Mouse (Mus musculus) cerebellum, adult 2 months (tissue): Measurements from ENCODE around the gene Enox1. TPM values are rescaled to one million over a fixed set of nuclear protein-coding genes. Genes with fewer than 3 reads are reported as not detected.
A peak's percentile ranks its signal among the peaks of the same experiment; 100 is the strongest.

Experiments
- DNase-seq, 2 experiments: peaks; one replicate each; pipeline ENCODE4 v3.0.0; 2021
- H3K27ac ChIP-seq: fragments of 200-500 bp; 2 replicates; pipeline ENCODE4 v1.5.1; 2012; ENCODE audit warnings: low read length, control low read depth, inconsistent platforms; ENCODE audit not compliant: insufficient read depth
- H3K27me3 ChIP-seq: fragments of 200-500 bp; 2 replicates; pipeline ENCODE4 v1.6.1; 2012; ENCODE audit warnings: inconsistent platforms, mild to moderate bottlenecking, low read length, moderate library complexity; ENCODE audit not compliant: control insufficient read depth, insufficient read depth
- H3K4me1 ChIP-seq: fragments of 200-500 bp; 2 replicates; pipeline ENCODE4 v1.6.1; 2011; ENCODE audit warnings: low read length; ENCODE audit not compliant: control insufficient read depth, insufficient read depth
- H3K4me3 ChIP-seq: fragments of 200-500 bp; replicated peaks from 2 replicates; pipeline ENCODE3; 2011; ENCODE audit warnings: mild to moderate bottlenecking, low read depth, low read length, control low read depth; ENCODE audit not compliant: insufficient read depth
- CTCF ChIP-seq: fragments of 200-500 bp; IDR thresholded peaks from 2 replicates; pipeline ENCODE4 v1.5.1; 2011; ENCODE audit warnings: low read depth, mild to moderate bottlenecking, control low read depth, low read length, moderate library complexity, borderline replicate concordance; ENCODE audit not compliant: insufficient read depth
- POLR2A ChIP-seq: fragments of 200-500 bp; IDR thresholded peaks from 2 replicates; pipeline ENCODE4 v1.6.1; 2011; ENCODE audit warnings: low read length, control low read depth, borderline replicate concordance; ENCODE audit not compliant: insufficient read depth
- WGBS: fragments of 180-500 bp; shearing (Covaris S2); methylation state at CpG from one replicate; pipeline ENCODE4 v1.1.7; 2018; 5-methylcytosine and 5-hydroxymethylcytosine counted together
- polyA plus RNA-seq: library from polyadenylated mRNA; depleted of rRNA; stranded (reverse); fragments of >200 nt; gene quantifications from 2 replicates; pipeline ENCODE4 v1.2.3, GENCODE M21; 2012

Gene Enox1
- polyA plus RNA-seq, 1 experiment: 15.2 TPM

GRCm38 (mm10) chr14:77248946-77249345, 92.4 kb downstream of the Enox1 start:
- Histone ChIP-seq H3K27ac (no peak overlapping the region), H3K4me3 (no peak overlapping the region), H3K4me1 (peaks cover 5% of the 10 kb centered on the region), H3K27me3 (no peaks in the 10 kb centered on the region)
- 96% methylated on average over 7 of the region's 7 CpGs for WGBS
- TF ChIP-seq CTCF (no peak), POLR2A (no peak)
- DNase-seq: no peak

- H3K27ac ChIP-seq: no peak overlapping the region
- H3K27me3 ChIP-seq: no peaks in the 10 kb centered on the region
- 20% methylated on average over 2 of the region's 2 CpGs for WGBS
- H3K4me3 ChIP-seq: no peak overlapping the region
- TF ChIP-seq POLR2A (no peak), CTCF (no peak)
- peak; percentile 49 to 67 for DNase-seq
- peaks cover 10% of the 10 kb centered on the region for H3K4me1 ChIP-seq
These were observed 94.2 kb downstream of the Enox1 start for GRCm38 (mm10) chr14:77250652-77251238.

- TF ChIP-seq POLR2A (no peak), CTCF (no peak)
- peaks cover 40% of the 10 kb centered on the region for H3K4me1 ChIP-seq
- WGBS: 92% methylated on average over 3 of the region's 3 CpGs
- no peak for DNase-seq
- no peak overlapping the region for H3K4me3 ChIP-seq
- H3K27me3 ChIP-seq: no peaks in the 10 kb centered on the region
- H3K27ac ChIP-seq: no peak overlapping the region
These were observed 98.6 kb downstream of the Enox1 start for GRCm38 (mm10) chr14:77255201-77255600.

GRCm38 (mm10) chr14:77255711-77256110, 99.1 kb downstream of the Enox1 start:
- DNase-seq: peak in 1 of 2 experiments; percentile 22
- TF ChIP-seq POLR2A (no peak), CTCF (no peak)
- H3K4me3 ChIP-seq: no peak overlapping the region
- no peak overlapping the region for H3K27ac ChIP-seq
- H3K27me3 ChIP-seq: no peaks in the 10 kb centered on the region
- peaks cover 36% of the 10 kb centered on the region for H3K4me1 ChIP-seq
- WGBS: 80% methylated on average over 6 of the region's 6 CpGs

- Histone ChIP-seq H3K4me3 (no peak overlapping the region), H3K27ac (peak overlapping the region; percentile 51; the same call in 1 of the 2 replicates), H3K4me1 (peaks cover 35% of the 10 kb centered on the region), H3K27me3 (no peaks in the 10 kb centered on the region)
- no peak for TF ChIP-seq CTCF
- no peak for TF ChIP-seq POLR2A
- WGBS: 7% methylated on average over 2 of the region's 2 CpGs
- peak; percentile 77 to 92 for DNase-seq
These were observed 100.4 kb downstream of the Enox1 start for GRCm38 (mm10) chr14:77256943-77257342.

GRCm38 (mm10) chr14:77257461-77257860, 100.9 kb downstream of the Enox1 start:
- DNase-seq: peak; percentile 20 to 25
- 88% methylated on average over 1 of the region's 1 CpGs for WGBS
- Histone ChIP-seq H3K27me3 (no peaks in the 10 kb centered on the region), H3K4me1 (peaks cover 35% of the 10 kb centered on the region), H3K27ac (no peak overlapping the region), H3K4me3 (no peak overlapping the region)
- no peak for TF ChIP-seq POLR2A
- TF ChIP-seq CTCF: no peak

- H3K27me3 ChIP-seq: no peaks in the 10 kb centered on the region
- TF ChIP-seq POLR2A: no peak
- no peak for TF ChIP-seq CTCF
- 67% methylated on average over 4 of the region's 4 CpGs for WGBS
- no peak overlapping the region for H3K27ac ChIP-seq
- no peak overlapping the region for H3K4me3 ChIP-seq
- peaks cover 35% of the 10 kb centered on the region for H3K4me1 ChIP-seq
- DNase-seq: peak in 1 of 2 experiments; percentile 26
These were observed 101.6 kb downstream of the Enox1 start for GRCm38 (mm10) chr14:77258186-77258585.

GRCm38 (mm10) chr14:77259686-77260085, 103.1 kb downstream of the Enox1 start:
- H3K4me1 ChIP-seq: peaks cover 34% of the 10 kb centered on the region
- WGBS: 53% methylated on average over 5 of the region's 5 CpGs
- no peak overlapping the region for H3K27ac ChIP-seq
- DNase-seq: peak; percentile 60 to 80
- TF ChIP-seq POLR2A (no peak), CTCF (no peak)
- H3K27me3 ChIP-seq: no peaks in the 10 kb centered on the region
- H3K4me3 ChIP-seq: no peak overlapping the region
